Mouse (Mus musculus): ENCODE results near the gene Sez6. TPM values are rescaled to one million over a fixed set of nuclear protein-coding genes. Genes with fewer than 3 reads are reported as not detected.

Sez6 gene
- polyA plus RNA-seq, 1 experiment from 2014 or later, result 0.48 TPM

DNA sequence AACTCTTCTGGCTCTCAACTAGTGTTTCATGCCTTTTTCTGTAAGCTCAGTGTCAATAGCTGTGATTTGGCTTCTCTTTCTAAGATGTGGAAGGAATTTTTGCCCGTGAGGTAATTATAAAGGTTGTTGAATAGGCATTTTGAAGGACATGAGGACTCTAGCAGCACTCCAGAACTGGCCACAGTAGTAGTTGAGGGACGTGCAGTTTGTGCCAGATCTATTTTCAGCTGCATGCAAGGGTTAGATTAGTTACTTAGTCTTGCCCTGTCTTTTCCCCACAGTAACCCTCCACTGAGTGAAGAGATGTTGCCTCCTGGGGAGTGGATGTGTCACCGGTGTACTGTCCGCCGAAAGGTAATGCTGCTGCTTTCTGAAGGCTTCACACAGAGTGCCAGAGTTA lies 75.8 kb downstream of the Sez6 start:
- Histone ChIP-seq H3K4me1 (ENCODE audit: control insufficient read depth, insufficient read depth, low read length) (no peaks in the 10 kb centered on the region), H3K9me3 (ENCODE audit: control insufficient read depth, low read length) (no peaks in the 10 kb centered on the region), H3K4me2 (ENCODE audit: low read depth, low read length) (no peak overlapping the region), H3K9ac (ENCODE audit: low read depth, low read length) (no peak overlapping the region), H3K27ac (ENCODE audit: low read length) (no peak overlapping the region), H3K4me3 (ENCODE audit: low read length) (no peak overlapping the region), H3K36me3 (ENCODE audit: control insufficient read depth, insufficient read depth, low read length) (peaks cover 19% of the 10 kb centered on the region), H3K27me3 (replicated peaks; ENCODE audit: control insufficient read depth, insufficient read depth, low read length) (no peaks in the 10 kb centered on the region)
- WGBS, result 96% methylated on average over 5 of the region's 5 CpGs
- ATAC-seq, result no peak

DNA sequence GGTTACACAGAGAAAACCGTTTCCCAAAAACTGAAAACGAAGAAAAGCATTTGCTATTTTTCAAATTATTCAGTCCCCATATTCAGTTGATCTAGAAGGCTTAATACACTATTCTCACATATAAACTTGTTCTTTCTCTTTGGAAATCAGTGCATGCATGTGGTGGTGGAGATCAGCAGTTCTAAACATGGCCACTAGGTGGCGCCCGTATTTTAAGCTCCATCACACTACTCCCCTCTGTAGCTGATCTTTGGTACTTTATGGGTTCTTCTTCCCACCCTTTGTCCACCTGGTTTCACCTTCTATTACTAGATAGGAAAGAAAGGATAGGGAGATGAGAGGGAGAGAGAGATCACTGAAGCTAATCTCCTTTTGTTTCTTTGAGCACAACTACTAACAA lies 89.1 kb downstream of the Sez6 start:
- ATAC-seq, result peak; percentile 77
- WGBS, result 15% methylated on average over 4 of the region's 4 CpGs
- Histone ChIP-seq H3K9me3 (ENCODE audit: control insufficient read depth, low read length) (no peaks in the 10 kb centered on the region), H3K4me2 (ENCODE audit: low read depth, low read length) (no peak overlapping the region), H3K4me3 (ENCODE audit: low read length) (no peak overlapping the region), H3K4me1 (ENCODE audit: control insufficient read depth, insufficient read depth, low read length) (no peaks in the 10 kb centered on the region), H3K9ac (ENCODE audit: low read depth, low read length) (no peak overlapping the region), H3K27ac (ENCODE audit: low read length) (no peak overlapping the region), H3K27me3 (replicated peaks; ENCODE audit: control insufficient read depth, insufficient read depth, low read length) (no peaks in the 10 kb centered on the region), H3K36me3 (ENCODE audit: control insufficient read depth, insufficient read depth, low read length) (peaks cover 25% of the 10 kb centered on the region)

DNA sequence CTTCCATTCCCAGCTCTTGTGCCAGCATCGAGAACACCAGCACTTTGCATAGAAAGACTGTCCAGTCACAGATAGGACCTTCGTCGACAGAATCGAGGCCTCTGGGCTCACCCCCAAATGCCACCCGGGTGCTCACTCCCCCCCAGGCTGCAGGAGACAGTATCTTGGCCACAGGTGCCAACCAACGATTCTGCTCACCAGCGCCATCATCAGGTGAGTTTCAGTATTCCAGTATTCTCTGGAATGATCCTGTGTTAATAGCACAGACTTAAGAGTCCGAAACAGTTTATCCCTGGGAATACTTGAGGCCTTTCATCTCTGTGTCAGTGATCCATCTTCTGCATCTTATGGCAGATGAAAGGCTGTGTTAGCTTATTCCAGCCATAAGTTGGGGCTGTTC lies 93.0 kb downstream of the Sez6 start:
- Histone ChIP-seq H3K27me3 (replicated peaks; ENCODE audit: control insufficient read depth, insufficient read depth, low read length) (no peaks in the 10 kb centered on the region), H3K36me3 (ENCODE audit: control insufficient read depth, insufficient read depth, low read length) (peaks cover 22% of the 10 kb centered on the region), H3K9ac (ENCODE audit: low read depth, low read length) (no peak overlapping the region), H3K4me1 (ENCODE audit: control insufficient read depth, insufficient read depth, low read length) (no peaks in the 10 kb centered on the region), H3K27ac (ENCODE audit: low read length) (no peak overlapping the region), H3K9me3 (ENCODE audit: control insufficient read depth, low read length) (no peaks in the 10 kb centered on the region), H3K4me3 (ENCODE audit: low read length) (no peak overlapping the region), H3K4me2 (ENCODE audit: low read depth, low read length) (no peak overlapping the region)
- 83% methylated on average over 8 of the region's 8 CpGs for WGBS
- no peak for ATAC-seq

Other genes with a start within 250 kb of the Sez6 start
- 3.8 and 4.0 TPM in 2 replicates for gene Nufip2, start 244.6 kb upstream of the Sez6 start, polyA plus RNA-seq (2015; fragmentation: Nextera tagmentation; extraction: Ambion mirVana)
- gene Cryba1, start 205.5 kb upstream of the Sez6 start, polyA plus RNA-seq (2015; fragmentation: Nextera tagmentation; extraction: Ambion mirVana), result not detected in 2 replicates
- 31.2 and 31.8 TPM in 2 replicates for gene Myo18a, start 167.6 kb upstream of the Sez6 start, polyA plus RNA-seq (2015; fragmentation: Nextera tagmentation; extraction: Ambion mirVana)
- gene Gm10277, start 143.1 kb upstream of the Sez6 start, polyA plus RNA-seq (2015; fragmentation: Nextera tagmentation; extraction: Ambion mirVana), result 0.89 and 1.0 TPM in 2 replicates
- gene Pipox, start 36.7 kb upstream of the Sez6 start, polyA plus RNA-seq (2015; fragmentation: Nextera tagmentation; extraction: Ambion mirVana), result 55.9 and 65.6 TPM in 2 replicates
- gene Phf12, start 52.0 kb downstream of the Sez6 start, polyA plus RNA-seq (2015; fragmentation: Nextera tagmentation; extraction: Ambion mirVana), result 9.4 and 9.5 TPM in 2 replicates
- gene Dhrs13, start 101.5 kb downstream of the Sez6 start, polyA plus RNA-seq (2015; fragmentation: Nextera tagmentation; extraction: Ambion mirVana), result 14.2 and 16.9 TPM in 2 replicates
- gene Flot2, start 107.1 kb downstream of the Sez6 start, polyA plus RNA-seq (2015; fragmentation: Nextera tagmentation; extraction: Ambion mirVana), result 37.8 and 40.9 TPM in 2 replicates
- gene Eral1, start 149.6 kb downstream of the Sez6 start, polyA plus RNA-seq (2015; fragmentation: Nextera tagmentation; extraction: Ambion mirVana), result 29.2 and 31.2 TPM in 2 replicates
- 14.2 and 16.1 TPM in 2 replicates for gene Fam222b, start 163.9 kb downstream of the Sez6 start, polyA plus RNA-seq (2015; fragmentation: Nextera tagmentation; extraction: Ambion mirVana)
- gene Traf4, start 234.8 kb downstream of the Sez6 start, polyA plus RNA-seq (2015; fragmentation: Nextera tagmentation; extraction: Ambion mirVana), result 73.9 and 79.8 TPM in 2 replicates
- 14.9 and 17.1 TPM in 2 replicates for gene Nek8, start 245.9 kb downstream of the Sez6 start, polyA plus RNA-seq (2015; fragmentation: Nextera tagmentation; extraction: Ambion mirVana)
- 39.5 and 44.2 TPM in 2 replicates for gene Tlcd1, start 245.9 kb downstream of the Sez6 start, polyA plus RNA-seq (2015; fragmentation: Nextera tagmentation; extraction: Ambion mirVana)